Mouse (Mus musculus) retina, postnatal 7 days (tissue): Measurements from ENCODE around the gene Rapsn.
"Not testable (repeated sequence)": the region's sequence is repeated elsewhere in the genome, so short reads cannot be mapped to it uniquely, and the experiment has no call there.

Experiments used
- DNase-seq: peaks from one replicate; pipeline ENCODE4 v3.0.0-alpha.2; 2012; ENCODE audit warnings: low read depth, low spot score

Rapsn gene

DNA sequence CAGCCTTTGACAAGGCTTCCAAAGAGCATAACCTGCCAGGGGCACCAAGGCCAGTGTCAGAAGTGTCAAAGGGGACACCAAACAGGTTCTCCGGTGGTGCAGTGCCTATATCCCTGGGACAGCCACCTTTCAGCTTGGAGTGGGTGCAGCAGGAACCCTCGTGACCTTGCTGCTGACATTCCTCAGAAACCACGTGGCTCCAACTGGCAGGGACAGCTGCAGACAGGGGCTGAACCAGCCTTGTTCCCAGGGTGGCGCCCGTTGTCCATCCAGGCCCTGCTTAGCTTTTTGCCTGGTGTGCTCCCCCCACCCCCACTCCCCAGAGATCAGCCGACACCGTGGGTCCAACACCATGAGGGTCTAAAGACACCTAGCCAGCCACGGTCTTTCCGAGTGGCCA lies at the start of gene Rapsn:
Gene Rapsn, plus strand, starts transcription at position 236 of the 400 bp plus-strand sequence.
- no peak for DNase-seq

DNA sequence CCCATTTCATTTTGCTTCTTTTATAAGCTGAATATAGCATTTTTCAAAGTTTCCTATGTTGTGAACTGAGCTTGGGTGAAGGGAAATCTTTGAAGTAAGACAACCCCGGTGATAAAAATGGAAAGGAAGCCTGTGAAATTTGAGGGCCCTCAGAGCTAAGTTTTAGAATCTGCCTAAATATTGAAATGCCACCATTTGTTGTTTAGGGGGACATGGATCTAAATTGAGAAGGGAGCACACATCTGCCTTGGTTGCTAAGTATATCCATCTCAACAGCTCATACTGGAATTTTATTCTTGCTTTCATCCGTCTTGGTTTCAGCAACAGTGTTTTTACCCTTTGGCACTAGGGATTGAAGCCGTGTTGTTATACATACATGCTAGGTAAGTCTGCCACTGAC lies 49.4 kb upstream of the Rapsn start:
- DNase-seq: no peak

DNA sequence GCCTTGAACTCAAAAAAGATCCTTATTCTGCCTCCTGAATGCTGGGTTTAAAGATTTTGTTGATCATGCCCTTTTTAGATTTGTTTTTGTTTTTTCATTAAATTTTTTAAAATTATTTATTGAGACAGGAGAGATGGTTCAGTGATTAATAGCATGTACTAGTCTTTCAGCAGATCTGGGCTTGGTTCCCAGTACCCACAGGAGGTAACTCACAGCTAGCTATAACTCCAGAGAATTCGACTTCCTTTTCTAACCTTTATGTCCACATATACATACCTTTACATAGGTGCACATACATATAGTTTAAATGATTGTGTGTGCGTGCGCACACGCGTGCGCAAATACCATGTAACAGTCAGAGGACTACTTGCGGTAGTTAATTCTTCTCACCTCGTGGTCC lies 26.9 kb upstream of the Rapsn start:
- DNase-seq: no peak

DNA sequence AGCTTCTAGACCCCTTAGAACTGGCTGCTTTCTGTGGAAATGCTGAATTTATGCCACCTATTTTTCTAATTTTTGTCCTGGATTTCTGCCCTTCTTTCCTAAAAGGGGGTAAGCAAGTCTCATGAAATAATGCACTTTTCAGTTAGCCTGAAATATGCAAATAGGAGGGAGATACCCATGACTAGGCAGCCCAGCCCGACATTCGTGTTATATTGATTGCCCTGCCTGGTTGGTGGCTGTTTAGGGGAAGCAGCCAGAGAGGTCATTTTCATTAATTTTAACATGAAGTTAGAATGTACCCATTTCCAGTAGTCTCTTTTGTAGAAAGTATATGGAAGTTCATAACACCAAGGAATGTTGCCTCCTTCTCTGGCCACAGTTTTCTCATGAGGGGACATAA lies 21.5 kb upstream of the Rapsn start:
- no peak for DNase-seq

DNA sequence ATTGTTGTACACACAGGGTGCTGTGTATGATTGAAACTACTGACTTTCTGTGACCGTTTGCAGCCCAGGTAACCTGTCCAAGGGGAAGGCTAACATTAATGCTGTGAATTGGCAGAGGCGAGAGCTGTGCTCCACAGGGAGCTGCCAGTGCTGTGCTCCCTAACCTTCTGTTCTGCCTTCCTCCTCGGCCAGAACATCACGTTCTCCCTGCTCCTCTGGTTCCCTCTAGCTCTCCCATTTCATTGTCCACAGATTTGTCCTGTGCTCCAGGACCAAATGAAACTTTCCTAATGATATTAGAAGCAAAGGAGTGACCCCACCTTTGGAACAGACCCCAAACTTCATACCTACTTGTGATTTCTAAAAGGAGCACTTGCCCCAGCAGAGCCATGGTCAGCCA lies 20.0 kb upstream of the Rapsn start:
- no peak for DNase-seq

DNA sequence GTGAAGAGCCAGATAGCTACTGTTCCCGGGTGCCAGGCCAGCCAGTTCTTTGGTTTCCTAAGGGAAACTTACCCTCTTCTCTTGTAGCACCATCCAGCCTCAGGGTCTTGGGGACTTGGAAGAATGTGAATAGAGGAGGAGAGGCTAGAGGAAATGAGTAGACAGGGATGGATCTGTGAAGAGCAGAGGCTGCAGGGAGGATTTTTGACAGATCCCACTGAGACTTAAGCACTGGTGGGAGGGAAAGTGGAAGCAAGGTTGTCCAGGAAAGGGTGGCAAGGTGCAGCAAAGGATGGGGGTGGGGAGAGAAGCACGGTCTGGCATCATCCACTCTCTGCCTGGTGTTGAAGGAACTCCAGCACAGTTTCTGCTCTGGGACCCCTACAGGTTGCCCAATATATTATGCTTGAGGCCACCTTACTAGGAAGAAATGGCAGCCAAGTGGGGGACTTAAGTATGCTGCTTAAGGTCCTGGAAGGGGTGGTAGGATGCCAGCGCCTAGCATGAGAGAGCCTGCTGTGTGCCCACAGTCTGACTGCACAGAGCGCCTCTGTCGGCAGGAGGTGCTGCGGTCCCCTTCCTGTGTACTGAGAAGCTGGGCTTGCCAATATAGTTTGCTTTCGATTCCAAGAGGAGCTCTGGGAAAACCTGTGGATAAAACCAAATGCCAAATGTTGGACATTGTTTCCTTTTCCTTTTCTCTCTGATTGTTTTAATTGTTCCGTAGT lies 17.2 kb upstream of the Rapsn start:
- no peak for DNase-seq

DNA sequence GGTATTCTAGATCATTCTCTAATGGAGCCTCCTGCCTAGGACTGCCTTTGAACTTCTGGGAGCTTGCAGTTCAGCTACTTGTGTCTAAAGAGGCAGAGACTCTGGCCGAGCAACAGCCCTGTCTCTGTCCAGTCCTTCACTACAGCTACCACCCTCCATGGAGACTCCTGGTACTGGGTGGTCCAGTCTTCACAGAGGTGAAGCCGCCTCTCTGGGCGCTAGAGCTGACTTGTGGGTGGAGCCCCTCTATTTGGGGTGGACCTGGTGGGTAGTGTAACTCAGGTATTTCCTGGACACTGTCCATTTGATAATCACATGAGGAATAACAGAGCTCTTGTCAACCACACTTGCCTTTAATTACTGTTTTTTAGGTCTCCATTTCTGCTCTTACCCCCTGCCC lies 15.5 kb upstream of the Rapsn start:
- no peak for DNase-seq

DNA sequence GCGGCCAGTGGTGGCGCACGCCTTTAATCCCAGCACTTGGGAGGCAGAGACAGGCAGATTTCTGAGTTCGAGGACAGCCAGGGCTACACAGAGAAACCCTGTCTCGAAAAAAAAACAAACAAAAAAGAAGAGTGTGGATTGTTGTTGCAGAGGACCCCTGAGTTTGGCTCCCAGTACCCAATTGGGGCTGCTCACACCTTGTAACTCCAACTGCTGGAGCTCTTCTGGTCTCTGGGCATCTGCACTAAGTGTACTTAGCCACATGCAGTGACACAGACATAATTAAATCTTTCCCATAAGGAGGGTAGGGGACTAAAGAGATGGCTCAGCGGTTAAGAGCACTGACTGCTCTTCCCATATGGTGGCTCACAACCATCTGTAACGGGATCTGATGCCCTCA lies 13.2 kb upstream of the Rapsn start:
- DNase-seq: not testable (repeated sequence)

DNA sequence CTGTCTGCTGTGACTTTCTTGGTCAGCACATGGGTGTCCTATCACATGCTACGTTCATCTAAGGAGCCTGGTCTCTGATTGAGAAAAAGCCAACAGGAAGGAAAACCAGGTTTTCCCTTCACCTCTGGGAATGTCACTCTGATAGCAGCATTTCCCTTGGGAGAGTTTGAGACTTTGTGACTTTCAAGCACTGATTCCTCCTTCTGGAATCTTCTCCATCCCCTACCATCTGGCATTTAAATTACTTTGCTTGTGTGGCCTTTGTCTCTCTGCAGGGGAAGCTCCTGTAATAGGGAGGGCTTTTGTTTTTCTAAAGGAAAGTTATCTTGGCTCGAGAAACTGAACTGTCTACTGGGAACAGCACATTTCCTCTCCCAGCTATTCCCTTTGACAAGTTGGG lies 12.3 kb upstream of the Rapsn start:
- DNase-seq: no peak

DNA sequence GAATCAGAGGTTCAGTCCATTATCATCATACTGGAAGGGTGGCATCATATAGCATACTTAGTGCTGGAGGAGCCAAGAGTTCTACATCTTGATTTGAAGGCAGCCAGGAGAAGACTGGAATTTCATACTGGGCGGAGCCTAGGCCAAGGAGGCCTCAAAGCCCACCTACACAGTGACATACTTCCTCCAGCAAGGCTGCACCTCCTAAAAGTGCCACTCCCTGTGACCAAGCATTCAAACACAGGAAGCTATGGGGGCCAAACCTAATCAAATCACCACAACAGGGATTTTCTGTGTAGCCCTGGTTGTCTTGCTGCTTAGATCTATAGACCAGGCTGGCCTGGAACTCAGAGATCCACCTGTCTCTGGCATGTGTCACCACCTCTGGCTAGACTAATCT lies 11.5 kb upstream of the Rapsn start:
- DNase-seq: no peak

DNA sequence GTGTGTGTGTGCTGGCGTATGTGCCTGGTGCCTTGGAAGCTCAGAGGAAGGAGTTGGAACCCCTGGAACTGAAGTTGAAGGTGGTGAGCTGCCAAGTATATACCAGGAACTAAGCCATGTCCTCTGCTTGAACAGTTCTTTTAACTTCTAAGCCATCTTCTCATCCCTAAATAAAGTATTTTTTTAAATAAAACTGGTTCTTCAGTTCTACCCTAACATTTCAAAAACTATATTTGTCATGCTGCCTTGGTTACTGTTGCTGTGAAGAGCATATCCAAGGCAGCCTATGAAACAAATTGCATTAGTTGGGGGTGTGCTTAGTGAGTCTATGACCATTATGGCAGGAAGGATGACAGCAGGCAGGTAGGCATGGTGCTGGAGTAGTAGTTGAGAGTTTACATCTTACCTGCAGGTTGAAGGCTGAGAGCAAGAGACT lies 10.3 kb upstream of the Rapsn start:
- no peak for DNase-seq

DNA sequence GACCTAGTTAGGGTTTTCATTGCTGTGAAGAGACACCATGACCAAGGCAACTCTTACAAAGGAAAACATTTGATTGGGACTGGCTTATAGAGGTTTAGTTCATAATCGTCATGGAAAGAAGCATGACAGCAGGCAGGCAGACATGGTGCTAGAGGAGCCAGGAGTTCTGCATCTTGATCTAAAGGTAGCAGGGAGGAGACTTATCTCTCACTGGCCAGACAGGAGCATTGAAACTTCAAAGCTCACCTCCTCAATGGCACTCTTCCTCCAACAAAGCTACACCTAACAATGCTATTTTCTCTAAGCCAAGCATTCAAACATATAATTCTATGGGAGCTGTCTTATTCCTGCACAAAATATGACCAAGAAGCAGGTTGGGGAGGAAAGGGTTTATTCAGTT lies 8.9 kb upstream of the Rapsn start:
- DNase-seq: no peak

DNA sequence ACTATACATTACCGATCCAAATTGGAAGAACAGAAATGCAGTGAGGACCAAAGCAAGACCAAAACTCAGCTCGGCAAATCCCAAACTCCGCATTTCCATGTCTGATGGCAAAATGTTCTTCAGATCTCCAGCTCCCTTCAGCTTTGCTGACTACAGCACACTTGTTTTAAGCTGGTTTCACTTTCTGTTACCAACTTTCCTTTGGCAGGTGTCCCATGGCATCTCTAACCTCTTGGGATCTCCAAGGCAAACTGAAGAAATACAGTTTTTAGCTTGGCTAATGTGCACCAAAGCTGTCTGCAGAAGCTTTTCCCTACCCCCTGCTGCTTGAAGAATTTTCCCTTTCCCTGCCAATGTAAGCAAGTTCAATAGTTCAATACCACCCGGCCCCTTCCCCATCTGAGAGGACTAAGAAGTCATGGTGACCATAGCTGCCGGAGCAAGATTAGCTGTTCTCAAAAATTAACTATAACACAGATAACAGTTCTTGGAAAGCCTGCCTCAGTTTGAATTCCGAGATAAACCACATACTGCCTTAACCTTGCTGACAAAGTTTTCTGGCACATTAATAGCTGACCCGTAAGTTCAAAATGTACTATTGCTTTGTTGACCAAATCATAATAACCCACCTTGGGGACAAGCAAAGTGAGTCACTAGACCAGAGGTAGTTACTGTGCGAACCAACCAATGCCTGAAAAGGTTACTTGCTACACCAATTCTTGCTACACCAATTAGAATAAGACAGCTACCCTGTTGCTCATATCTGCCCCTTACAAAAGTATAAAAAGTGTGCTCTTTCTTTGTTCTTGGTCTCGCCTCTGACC lies 7.8 kb upstream of the Rapsn start:
- no peak for DNase-seq

DNA sequence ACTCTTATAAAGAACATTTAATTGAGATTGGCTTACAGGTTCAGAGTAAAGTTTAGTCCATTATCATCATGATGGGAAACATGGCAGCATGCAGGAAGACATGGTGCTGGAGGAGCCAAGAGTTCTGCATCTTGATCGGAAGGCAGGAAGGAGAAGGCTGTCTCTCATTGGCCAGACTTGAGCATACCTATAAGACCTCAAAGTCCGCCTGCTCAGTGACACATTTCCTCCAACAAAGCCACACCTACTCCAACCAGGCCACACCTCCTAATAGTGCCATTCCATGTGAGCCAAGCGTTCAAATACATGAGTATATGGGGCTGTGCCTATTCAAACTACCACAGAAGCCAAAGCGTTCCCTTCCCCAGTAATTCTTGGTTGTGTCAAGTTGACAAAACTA lies 4.2 kb upstream of the Rapsn start:
- no peak for DNase-seq

DNA sequence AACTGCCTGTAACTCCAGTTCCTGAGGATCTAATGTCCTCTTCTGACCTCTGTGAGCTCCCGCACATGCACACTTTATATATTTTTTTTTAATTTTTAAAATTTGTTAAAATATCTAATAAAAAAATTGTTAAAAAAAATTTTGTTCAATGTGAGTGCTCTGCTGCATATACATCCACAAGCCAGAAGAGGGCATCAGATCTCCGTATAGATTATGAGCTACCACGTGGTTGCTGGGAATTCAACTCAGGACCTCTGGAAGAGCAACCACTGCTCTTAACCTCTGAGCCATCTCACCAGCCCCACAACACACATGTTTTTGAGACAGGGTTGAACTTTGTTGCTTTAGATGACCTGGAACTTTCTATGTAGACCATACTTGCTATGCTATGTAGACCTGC lies 2.4 kb upstream of the Rapsn start:
- DNase-seq: no peak

DNA sequence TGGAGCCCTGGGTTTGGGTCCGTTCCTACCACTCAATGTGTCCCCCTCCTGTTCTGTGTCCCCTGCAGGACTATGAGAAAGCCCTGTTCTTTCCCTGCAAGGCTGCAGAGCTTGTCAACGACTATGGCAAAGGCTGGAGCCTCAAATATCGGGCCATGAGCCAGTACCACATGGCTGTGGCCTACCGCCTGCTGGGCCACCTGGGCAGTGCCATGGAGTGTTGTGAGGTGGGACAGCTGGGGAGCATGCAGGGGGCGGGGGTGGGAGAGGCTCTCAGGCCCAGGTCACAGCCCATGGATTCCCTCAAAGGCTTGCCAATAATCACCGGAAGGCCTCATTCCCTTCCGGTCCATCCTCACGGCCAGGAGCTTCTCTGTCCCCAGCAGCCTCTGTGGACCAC lies 6.4 kb downstream of the Rapsn start:
- no peak for DNase-seq

DNA sequence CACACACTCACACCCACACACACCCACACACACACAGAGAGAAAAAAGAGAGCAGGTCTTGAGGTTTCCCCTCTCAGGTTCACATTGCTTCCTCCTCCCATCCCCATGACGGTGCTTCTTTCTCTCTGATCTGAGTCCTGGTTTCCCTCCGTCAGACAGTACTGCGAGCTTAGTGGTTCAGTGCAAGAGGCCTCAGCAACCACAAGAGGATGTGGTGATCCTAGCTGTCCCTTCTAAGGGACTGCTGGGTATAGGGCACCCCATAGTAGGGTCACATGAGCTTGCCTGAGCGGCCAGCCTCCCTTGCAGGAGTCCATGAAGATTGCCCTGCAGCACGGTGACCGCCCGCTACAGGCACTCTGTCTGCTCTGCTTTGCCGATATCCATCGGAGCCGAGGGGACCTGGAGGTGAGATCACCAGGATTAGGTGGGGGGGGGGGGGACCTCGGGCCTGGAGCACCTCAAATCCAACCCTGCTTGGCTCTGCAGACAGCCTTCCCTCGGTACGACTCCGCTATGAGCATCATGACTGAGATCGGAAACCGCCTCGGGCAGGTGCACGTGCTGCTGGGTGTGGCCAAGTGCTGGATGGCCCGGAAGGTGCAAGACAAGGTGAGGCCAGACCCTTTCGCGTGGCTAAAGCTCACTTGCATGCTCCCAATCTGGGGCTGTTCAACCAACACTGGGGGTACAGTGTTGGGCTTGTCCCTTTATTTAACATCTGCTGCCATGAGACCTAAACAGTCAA lies 7.4 kb downstream of the Rapsn start:
- no peak for DNase-seq

DNA sequence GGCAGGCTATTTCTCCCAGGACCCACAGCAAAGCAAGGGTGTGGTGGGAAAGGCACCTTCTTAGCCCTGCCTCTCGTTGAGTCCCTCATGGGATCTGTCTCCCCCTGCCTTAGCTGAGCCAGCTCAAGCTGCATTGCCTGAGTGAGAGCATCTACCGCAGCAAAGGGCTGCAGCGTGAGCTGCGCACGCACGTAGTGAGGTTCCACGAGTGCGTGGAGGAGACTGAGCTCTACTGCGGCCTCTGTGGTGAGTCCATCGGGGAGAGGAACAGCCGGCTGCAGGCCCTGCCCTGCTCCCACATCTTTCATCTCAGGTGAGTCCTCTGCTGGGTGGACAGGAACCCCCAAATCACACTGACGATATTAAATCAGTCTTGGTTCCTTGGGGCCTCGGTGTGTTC lies 9.3 kb downstream of the Rapsn start:
- DNase-seq: no peak

DNA sequence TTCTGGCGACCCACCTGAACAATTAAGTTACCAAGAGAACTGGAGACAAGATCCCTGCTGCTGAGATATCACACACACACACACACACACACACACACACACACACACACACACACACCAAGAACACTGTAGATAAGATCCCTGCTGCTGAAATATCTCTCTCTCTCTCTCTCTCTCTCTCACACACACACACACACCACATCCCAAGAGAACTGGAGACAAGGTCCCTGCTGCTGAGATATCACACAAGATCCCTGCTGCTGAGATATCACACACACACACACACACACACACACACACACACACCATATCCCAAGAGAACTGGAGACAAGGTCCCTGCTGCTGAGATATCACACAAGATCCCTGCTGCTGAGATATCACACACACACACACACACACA lies 10.4 kb downstream of the Rapsn start:
- not testable (repeated sequence) for DNase-seq

DNA sequence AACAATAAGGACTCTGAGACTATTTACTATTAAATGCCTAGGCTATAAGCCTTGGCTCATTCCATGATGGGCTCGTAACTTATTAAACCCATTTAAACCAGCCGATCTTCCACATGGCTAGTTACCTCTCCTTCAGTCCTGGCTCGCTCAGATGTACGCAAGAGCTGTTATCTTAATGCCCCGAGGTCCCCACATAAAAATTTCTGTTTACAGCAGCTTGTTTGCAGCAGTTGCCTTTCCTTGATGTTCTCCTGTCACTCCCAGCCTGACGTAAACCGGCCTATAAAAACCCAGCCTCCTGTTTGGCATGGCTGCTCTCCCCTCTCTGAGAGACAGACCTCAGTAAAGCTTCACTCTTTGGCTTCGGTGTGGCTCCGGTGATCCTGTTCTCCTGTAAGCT lies 11.9 kb downstream of the Rapsn start:
- no peak for DNase-seq

DNA sequence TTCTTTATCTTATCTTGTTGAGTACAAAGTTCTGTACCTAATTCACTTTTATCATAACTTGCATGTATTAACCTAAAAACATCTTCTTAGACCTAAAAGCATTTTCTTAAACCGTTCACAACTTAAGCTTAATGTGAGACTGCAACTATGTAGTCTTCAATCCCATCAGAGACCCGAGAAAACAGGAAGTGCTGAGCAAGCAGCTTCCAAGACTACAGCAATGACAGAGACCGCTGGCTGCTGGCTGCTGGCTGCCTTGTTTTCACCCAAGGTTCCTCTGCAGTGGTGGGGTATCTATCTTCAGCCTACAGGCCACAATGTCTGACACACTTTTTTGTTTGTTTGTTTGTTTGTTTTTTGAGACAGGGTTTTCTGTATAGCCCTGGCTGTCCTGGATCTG lies 16.5 kb downstream of the Rapsn start:
- DNase-seq: no peak

DNA sequence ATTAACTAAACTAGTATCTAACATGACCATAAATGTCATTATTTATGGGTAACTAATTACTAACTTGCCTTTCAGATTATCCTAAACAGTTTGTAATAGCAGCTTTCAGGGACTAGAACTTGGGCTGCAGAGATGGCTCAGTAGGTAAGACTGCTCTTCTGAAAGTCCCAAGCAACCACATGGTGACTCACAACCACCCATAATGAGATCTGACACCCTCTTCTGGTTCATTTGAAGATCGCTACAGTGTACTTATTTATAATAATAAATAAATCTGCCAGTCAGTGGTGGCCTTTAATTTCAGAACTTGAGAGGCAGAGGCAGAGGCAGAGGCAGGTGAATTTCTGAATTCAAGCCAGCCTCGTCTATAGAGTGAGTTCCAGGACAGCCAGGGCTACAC lies 17.3 kb downstream of the Rapsn start:
- no peak for DNase-seq
